Mouse (Mus musculus): ENCODE measurements around the gene Tram2. TPM values are rescaled to one million over a fixed set of nuclear protein-coding genes. Genes with fewer than 3 reads are reported as not detected.

Tram2 gene
- total and polyA plus RNA-seq, 3 experiments = 4.6 to 6.0 (median 5.6) TPM

DNA sequence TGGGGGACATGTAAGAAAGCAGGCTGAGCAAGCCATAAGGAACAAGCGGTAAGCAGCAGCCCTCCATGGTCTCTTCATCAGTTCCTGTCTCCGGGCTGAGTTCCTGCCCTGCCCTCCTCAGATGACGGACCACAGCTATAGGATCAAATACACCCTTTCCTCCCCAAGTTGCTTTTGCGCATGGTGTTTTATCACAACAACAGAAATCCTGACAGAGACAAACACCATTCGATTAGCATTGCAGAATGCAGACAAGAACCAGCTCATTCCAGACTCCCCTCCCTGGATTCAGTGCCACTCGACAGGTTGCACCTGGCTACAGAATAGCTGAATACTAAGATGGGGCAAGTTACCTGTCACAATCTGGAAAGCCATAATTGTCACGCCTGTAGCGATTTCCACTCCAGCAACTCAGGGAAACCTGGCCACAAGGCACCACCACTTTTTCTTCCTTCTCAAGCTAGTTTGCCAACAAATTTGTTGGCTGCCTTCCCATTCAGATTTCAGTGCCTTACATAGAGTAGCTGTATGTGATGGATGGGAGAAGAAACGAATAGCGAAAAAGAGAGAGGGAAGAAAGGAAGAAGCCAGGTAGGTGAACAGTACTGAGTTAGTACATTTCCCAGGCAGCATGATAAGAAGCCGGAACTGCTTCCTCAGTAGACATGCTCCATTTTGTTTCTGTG, 11.3 kb downstream of the Tram2 start:
- no peak overlapping the region for H3K9ac ChIP-seq (ENCODE audit: low read depth, low read length)
- no peak for DNase-seq
- no peaks in the 10 kb centered on the region for H3K27me3 ChIP-seq (ENCODE audit: control insufficient read depth, insufficient read depth, low read length)
- peaks cover 6% of the 10 kb centered on the region for H3K36me3 ChIP-seq (ENCODE audit: control insufficient read depth, insufficient read depth, low read length)
- intact Hi-C loops (cut with DNase I) = no loop called here
- peaks cover 4% of the 10 kb centered on the region for H3K4me1 ChIP-seq (ENCODE audit: control insufficient read depth, insufficient read depth, low read length)
- TF ChIP-seq CTCF (IDR thresholded peaks at IDR 0.05) = no peak
- no peak for TF ChIP-seq POLR2A (IDR thresholded peaks at IDR 0.05; ENCODE audit: insufficient read depth, low read depth, low read length)
- TF ChIP-seq EP300 (IDR thresholded peaks at IDR 0.05; ENCODE audit: insufficient read depth, low read depth, low read length) = no peak
- H3K79me2 ChIP-seq (replicated peaks; ENCODE audit: control insufficient read depth, insufficient read depth, low read length) = peaks cover 5% of the 10 kb centered on the region; the same call in 1 of the 2 replicates
- 75% methylated on average over 11 of the region's 11 CpGs for WGBS
- no peak overlapping the region for H3K4me3 ChIP-seq
- no peak overlapping the region; the same call in 1 of the 2 replicates for H3K27ac ChIP-seq

DNA sequence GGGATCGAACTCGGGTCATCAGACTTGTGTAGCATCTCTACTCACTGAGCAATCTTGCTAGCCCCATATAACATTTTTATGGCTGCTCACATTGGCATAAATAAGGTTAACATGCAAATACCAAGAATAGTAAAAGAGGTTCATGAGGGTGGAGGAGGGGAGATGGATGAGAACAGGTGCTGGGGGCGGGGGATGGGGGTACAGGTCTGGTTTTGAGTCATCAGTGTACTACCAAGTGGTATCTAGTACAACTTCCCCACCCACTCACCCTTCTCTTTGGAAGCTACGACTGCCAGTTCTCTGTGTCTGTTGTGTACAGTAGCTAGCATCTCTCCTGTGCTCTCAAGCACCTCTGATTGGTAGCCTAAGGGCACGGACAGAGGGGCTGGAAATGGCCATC, 14.9 kb downstream of the Tram2 start:
- no peak for TF ChIP-seq POLR2A (IDR thresholded peaks at IDR 0.05; ENCODE audit: insufficient read depth, low read depth, low read length)
- TF ChIP-seq EP300 (IDR thresholded peaks at IDR 0.05; ENCODE audit: insufficient read depth, low read depth, low read length) = no peak
- TF ChIP-seq CTCF (IDR thresholded peaks at IDR 0.05) = no peak
- no peak overlapping the region for H3K27ac ChIP-seq
- H3K36me3 ChIP-seq (ENCODE audit: control insufficient read depth, insufficient read depth, low read length) = peaks cover 6% of the 10 kb centered on the region
- intact Hi-C loops (cut with DNase I) = no loop called here
- H3K4me3 ChIP-seq = no peak overlapping the region
- no peaks in the 10 kb centered on the region for H3K27me3 ChIP-seq (ENCODE audit: control insufficient read depth, insufficient read depth, low read length)
- H3K9ac ChIP-seq (ENCODE audit: low read depth, low read length) = no peak overlapping the region
- WGBS = 84% methylated on average over 5 of the region's 5 CpGs
- DNase-seq = no peak
- H3K4me1 ChIP-seq (ENCODE audit: control insufficient read depth, insufficient read depth, low read length) = peaks cover 1% of the 10 kb centered on the region
- peaks cover 5% of the 10 kb centered on the region; the same call in 1 of the 2 replicates for H3K79me2 ChIP-seq (replicated peaks; ENCODE audit: control insufficient read depth, insufficient read depth, low read length)

DNA sequence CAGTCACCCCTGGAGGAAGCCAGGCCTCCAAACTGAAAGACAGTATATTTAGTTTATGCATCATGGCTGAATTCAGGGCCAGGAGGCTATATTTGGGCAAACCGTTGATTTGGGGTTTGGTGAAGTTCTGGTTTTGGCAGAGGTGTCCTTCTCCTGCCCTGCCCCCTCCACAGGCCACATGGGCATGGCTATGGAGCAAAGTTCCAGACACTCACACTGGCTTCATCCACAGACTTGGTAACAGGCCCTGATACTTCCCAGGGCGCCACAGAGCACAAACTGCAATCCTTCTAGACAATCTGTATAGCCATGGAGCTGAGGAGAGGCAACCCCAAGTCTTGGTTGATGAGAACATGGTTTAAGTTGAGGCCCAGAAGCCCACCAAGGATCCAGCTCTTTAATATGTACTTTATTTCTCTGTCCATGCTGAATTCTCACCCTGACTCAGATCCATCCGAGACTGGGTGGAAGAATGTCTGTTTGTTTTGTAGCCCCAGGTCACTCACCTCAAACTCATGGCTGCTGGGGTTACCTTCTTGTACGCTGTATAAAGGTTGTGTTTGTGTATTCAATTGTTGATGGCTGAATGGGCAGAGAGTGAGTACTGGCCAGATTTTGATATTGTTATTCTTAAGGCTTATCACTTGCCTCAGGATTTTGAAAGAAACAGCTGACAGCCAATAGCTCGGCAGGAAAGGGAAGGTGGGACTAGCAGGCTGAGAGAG, 19.5 kb downstream of the Tram2 start:
- H3K9ac ChIP-seq (ENCODE audit: low read depth, low read length) = no peak overlapping the region
- DNase-seq = no peak
- TF ChIP-seq EP300 (IDR thresholded peaks at IDR 0.05; ENCODE audit: insufficient read depth, low read depth, low read length) = no peak
- TF ChIP-seq CTCF (IDR thresholded peaks at IDR 0.05) = no peak
- no peak for TF ChIP-seq POLR2A (IDR thresholded peaks at IDR 0.05; ENCODE audit: insufficient read depth, low read depth, low read length)
- 82% methylated on average over 5 of the region's 5 CpGs for WGBS
- H3K4me1 ChIP-seq (ENCODE audit: control insufficient read depth, insufficient read depth, low read length) = no peaks in the 10 kb centered on the region
- no peaks in the 10 kb centered on the region for H3K36me3 ChIP-seq (ENCODE audit: control insufficient read depth, insufficient read depth, low read length)
- H3K27ac ChIP-seq = no peak overlapping the region
- no peak overlapping the region for H3K4me3 ChIP-seq
- peaks cover 1% of the 10 kb centered on the region; the same call in 1 of the 2 replicates for H3K79me2 ChIP-seq (replicated peaks; ENCODE audit: control insufficient read depth, insufficient read depth, low read length)
- no peaks in the 10 kb centered on the region for H3K27me3 ChIP-seq (ENCODE audit: control insufficient read depth, insufficient read depth, low read length)
- intact Hi-C loops (cut with DNase I) = no loop called here

DNA sequence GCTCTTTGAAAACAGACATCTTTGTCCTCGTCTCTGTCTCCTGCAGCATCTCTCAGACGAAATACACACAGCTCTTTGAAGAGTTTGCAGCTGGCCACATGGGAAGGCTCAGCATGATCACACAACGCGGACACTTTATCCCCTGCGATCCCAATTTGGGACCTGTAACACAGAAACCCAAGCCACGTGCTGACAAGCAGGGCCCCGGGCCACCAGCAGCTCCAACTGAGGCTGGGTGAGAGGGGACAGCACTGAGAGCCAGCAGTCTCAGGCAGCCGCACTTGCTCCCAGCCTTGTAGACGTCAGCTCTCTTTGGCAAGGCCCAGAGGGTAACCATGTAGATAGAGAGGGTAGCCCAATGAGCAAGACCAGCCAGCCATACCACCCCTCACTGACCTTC, 26.0 kb downstream of the Tram2 start:
- Histone ChIP-seq H3K9ac (ENCODE audit: low read depth, low read length) (no peak overlapping the region), H3K27ac (no peak overlapping the region)

DNA sequence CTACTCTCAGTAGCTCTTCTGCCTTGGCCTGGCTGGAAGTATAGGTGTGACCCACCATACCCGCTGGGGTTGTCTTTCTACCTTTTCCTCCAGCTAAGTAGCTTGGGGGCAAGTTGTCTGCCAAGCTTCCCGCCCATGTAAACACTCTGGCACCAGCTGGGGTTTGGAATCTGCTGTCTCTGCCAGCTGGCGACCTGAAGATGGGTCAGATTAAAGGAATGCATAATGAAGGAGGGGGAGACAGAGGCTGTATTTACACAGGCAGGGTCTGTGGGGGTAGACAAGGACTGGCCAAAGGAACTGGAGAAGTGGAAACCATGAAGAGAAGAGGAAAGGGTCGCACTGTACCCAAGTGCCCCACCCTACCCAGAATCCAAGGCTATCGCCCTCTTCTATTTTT, 26.4 kb downstream of the Tram2 start:
- H3K27ac ChIP-seq = no peak overlapping the region
- 52% methylated on average over 5 of the region's 5 CpGs for WGBS
- H3K4me3 ChIP-seq = no peak overlapping the region
- intact Hi-C loops (cut with DNase I) = no loop called here
- no peak overlapping the region for H3K9ac ChIP-seq (ENCODE audit: low read depth, low read length)
- no peak for DNase-seq
- no peaks in the 10 kb centered on the region for H3K36me3 ChIP-seq (ENCODE audit: control insufficient read depth, insufficient read depth, low read length)
- no peaks in the 10 kb centered on the region for H3K79me2 ChIP-seq (replicated peaks; ENCODE audit: control insufficient read depth, insufficient read depth, low read length)
- no peak for TF ChIP-seq CTCF (IDR thresholded peaks at IDR 0.05)
- no peak for TF ChIP-seq EP300 (IDR thresholded peaks at IDR 0.05; ENCODE audit: insufficient read depth, low read depth, low read length)
- TF ChIP-seq POLR2A (IDR thresholded peaks at IDR 0.05; ENCODE audit: insufficient read depth, low read depth, low read length) = no peak
- H3K27me3 ChIP-seq (ENCODE audit: control insufficient read depth, insufficient read depth, low read length) = no peaks in the 10 kb centered on the region
- peaks cover 10% of the 10 kb centered on the region for H3K4me1 ChIP-seq (ENCODE audit: control insufficient read depth, insufficient read depth, low read length)

More for the DNA sequence above, 26.0 kb downstream of the Tram2 start:
- intact Hi-C loops (cut with DNase I) = no loop called here
- H3K36me3 ChIP-seq (ENCODE audit: control insufficient read depth, insufficient read depth, low read length) = no peaks in the 10 kb centered on the region
- no peak for TF ChIP-seq EP300 (IDR thresholded peaks at IDR 0.05; ENCODE audit: insufficient read depth, low read depth, low read length)
- TF ChIP-seq CTCF (IDR thresholded peaks at IDR 0.05) = no peak
- TF ChIP-seq POLR2A (IDR thresholded peaks at IDR 0.05; ENCODE audit: insufficient read depth, low read depth, low read length) = no peak
- no peak overlapping the region for H3K4me3 ChIP-seq
- H3K27me3 ChIP-seq (ENCODE audit: control insufficient read depth, insufficient read depth, low read length) = no peaks in the 10 kb centered on the region
- no peaks in the 10 kb centered on the region for H3K79me2 ChIP-seq (replicated peaks; ENCODE audit: control insufficient read depth, insufficient read depth, low read length)
- 63% methylated on average over 9 of the region's 9 CpGs for WGBS
- no peak for DNase-seq
- peaks cover 10% of the 10 kb centered on the region for H3K4me1 ChIP-seq (ENCODE audit: control insufficient read depth, insufficient read depth, low read length)

DNA sequence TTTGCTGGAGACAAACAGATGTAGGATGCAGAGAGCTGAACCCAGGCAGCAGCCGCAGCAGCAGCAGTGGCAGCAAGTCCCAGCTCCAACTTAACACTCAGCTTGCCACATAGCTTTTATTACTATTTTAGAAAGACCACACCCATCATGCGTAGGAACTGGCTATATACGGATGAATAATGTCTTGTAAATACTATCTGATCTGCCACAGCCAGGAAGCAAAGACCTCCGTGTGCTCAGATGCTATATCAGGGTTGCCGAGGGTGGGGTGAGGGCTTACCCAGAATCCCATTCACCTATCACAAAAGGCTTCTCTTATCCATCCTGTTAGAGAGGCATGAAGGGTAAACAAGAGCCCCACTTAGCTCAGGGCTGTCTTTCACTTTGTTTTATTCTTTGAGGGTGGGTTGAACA, 26.9 kb downstream of the Tram2 start:
- Histone ChIP-seq H3K27me3 (ENCODE audit: control insufficient read depth, insufficient read depth, low read length) (no peaks in the 10 kb centered on the region), H3K79me2 (replicated peaks; ENCODE audit: control insufficient read depth, insufficient read depth, low read length) (no peaks in the 10 kb centered on the region), H3K27ac (no peak overlapping the region), H3K4me1 (ENCODE audit: control insufficient read depth, insufficient read depth, low read length) (peaks cover 10% of the 10 kb centered on the region), H3K9ac (ENCODE audit: low read depth, low read length) (no peak overlapping the region), H3K4me3 (no peak overlapping the region), H3K36me3 (ENCODE audit: control insufficient read depth, insufficient read depth, low read length) (no peaks in the 10 kb centered on the region)
- no peak for TF ChIP-seq POLR2A (IDR thresholded peaks at IDR 0.05; ENCODE audit: insufficient read depth, low read depth, low read length)
- no peak for TF ChIP-seq EP300 (IDR thresholded peaks at IDR 0.05; ENCODE audit: insufficient read depth, low read depth, low read length)
- no peak for TF ChIP-seq CTCF (IDR thresholded peaks at IDR 0.05)
- 43% methylated on average over 5 of the region's 5 CpGs for WGBS
- intact Hi-C loops (cut with DNase I) = no loop called here
- DNase-seq = no peak
